Mouse (Mus musculus) stomach, embryonic 16.5 days (tissue): ENCODE data around the gene Amdhd2. TPM values are rescaled to one million over a fixed set of nuclear protein-coding genes. Genes with fewer than 3 reads are reported as not detected.

ENCODE experiments used
- ATAC-seq: fragments of 200-750 bp; cut with Nextera tagmentation; 2 replicates; pipeline ENCODE4 v1.8.0; 2017; ENCODE audit warnings: moderate number of reproducible peaks, moderate TSS enrichment; ENCODE audit not compliant: insufficient read depth, low FRiP score
- H3K27ac ChIP-seq: fragments of 300-500 bp; sonication (generic); 2 replicates; pipeline ENCODE4 v1.5.1; 2014; ENCODE audit warnings: low read length
- H3K27me3 ChIP-seq: fragments of 300-500 bp; sonication (generic); 2 replicates; pipeline ENCODE4 v1.6.1; 2014; ENCODE audit warnings: low read length, control low read depth, mixed read lengths; ENCODE audit not compliant: control insufficient read depth, insufficient read depth
- H3K36me3 ChIP-seq: fragments of 300-500 bp; sonication (generic); 2 replicates; pipeline ENCODE4 v1.6.1; 2014; ENCODE audit warnings: low read length; ENCODE audit not compliant: control insufficient read depth, insufficient read depth
- H3K4me1 ChIP-seq: fragments of 300-500 bp; sonication (generic); 2 replicates; pipeline ENCODE4 v1.6.1; 2014; ENCODE audit warnings: low read length, control low read depth, mixed read lengths; ENCODE audit not compliant: control insufficient read depth, insufficient read depth
- H3K4me2 ChIP-seq: fragments of 300-500 bp; sonication (generic); 2 replicates; pipeline ENCODE4 v1.6.1; 2014; ENCODE audit warnings: low read depth, low read length, mixed read lengths
- H3K4me3 ChIP-seq: fragments of 300-500 bp; sonication (generic); replicated peaks from 2 replicates; pipeline ENCODE4 v1.5.1; 2014; ENCODE audit warnings: mild to moderate bottlenecking, low read length
- H3K9ac ChIP-seq: fragments of 300-500 bp; sonication (generic); 2 replicates; pipeline ENCODE4 v1.6.1; 2014; ENCODE audit warnings: low read length
- H3K9me3 ChIP-seq: fragments of 300-500 bp; sonication (generic); replicated peaks from 2 replicates; pipeline ENCODE4 v1.6.1; 2016; ENCODE audit warnings: low read length, control low read depth; ENCODE audit not compliant: control insufficient read depth
- WGBS: fragments of 180-500 bp; shearing (Covaris S2); extraction: QIAGEN DNeasy Blood & Tissue Kit; methylation state at CpG from one replicate; pipeline ENCODE4 v1.1.7; 2014; 5-methylcytosine and 5-hydroxymethylcytosine counted together
- polyA plus RNA-seq: library from polyadenylated mRNA; unstranded; fragments of >200 nt; fragmentation: Nextera tagmentation; extraction: Ambion mirVana; gene quantifications from 2 replicates; pipeline ENCODE4 v1.2.1, GENCODE M21; 2015

The Amdhd2 gene
- polyA plus RNA-seq, 1 experiment from 2014 or later: 27.0 TPM

DNA sequence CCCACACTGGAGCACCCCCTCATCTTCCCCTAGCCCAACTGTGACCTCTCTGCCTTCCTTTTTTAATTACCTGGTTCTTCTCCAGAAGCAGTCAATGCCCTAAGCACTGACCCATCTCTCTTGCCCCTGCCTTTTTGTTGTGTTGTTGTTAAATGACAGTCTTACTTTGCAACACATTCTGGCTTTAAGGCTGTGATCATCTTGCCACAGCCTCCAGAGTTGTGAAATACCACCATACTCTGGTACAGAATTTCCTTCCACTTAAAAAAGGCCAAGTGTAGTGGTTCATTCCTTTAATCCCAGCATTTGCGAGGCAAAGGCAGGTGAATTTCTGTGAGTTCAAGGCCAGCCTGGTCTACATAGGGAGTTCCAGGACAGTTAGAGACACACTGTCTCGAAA, 27.4 kb upstream of the Amdhd2 start:
- Histone ChIP-seq H3K27me3 (no peaks in the 10 kb centered on the region), H3K27ac (no peak overlapping the region), H3K4me3 (no peak overlapping the region), H3K4me1 (no peaks in the 10 kb centered on the region), H3K36me3 (no peaks in the 10 kb centered on the region), H3K9me3 (no peaks in the 10 kb centered on the region), H3K9ac (no peak overlapping the region), H3K4me2 (no peak overlapping the region)
- WGBS: 82% methylated on average over 2 of the region's 2 CpGs
- ATAC-seq: no peak

DNA sequence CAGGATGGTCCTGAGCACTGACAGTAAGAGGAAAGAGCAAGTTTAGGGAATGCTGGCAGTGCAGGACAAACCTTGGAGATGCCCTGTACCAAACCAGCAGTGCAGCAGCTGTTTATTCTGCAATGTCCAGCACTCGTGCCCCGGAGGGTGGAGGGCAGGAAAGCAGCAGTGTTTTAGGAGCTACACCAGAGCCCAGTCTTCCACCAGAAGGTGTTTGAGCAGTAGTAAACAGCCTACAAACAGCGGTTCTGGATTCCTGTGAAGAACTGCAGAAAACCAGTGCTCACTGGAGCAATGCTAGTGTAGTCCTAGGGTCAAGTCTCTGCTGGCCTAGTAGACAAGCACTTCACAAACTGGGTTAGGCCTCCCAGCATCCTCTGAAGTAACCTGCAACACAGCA, 10.7 kb upstream of the Amdhd2 start:
- 78% methylated on average over 3 of the region's 3 CpGs for WGBS
- no peak for ATAC-seq
- no peak overlapping the region for H3K27ac ChIP-seq

DNA sequence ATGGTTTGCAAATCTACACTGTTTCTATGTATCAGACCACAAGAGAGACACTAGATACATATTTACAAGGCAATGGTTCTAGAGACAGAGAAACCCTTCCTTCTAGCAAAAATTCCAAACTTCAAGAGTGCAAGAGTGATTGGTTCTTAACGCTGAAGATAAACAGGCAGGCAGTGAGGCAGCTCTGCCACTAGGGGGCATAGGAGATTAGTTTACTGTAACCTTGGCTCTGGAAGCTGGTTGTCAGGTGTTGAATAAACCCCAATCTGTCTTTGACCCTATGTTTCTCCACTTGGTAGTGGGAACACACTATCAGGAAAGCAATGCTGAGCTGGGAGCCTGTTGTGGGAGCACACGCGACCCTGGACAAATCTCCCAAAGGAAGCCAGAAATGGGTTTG, 9.9 kb upstream of the Amdhd2 start:
- Histone ChIP-seq H3K9me3 (no peaks in the 10 kb centered on the region), H3K4me1 (peaks cover 5% of the 10 kb centered on the region; the same call in 1 of the 2 replicates), H3K27me3 (no peaks in the 10 kb centered on the region), H3K36me3 (no peaks in the 10 kb centered on the region), H3K27ac (no peak overlapping the region), H3K4me3 (no peak overlapping the region), H3K9ac (no peak overlapping the region), H3K4me2 (no peak overlapping the region)
- 3% methylated on average over 3 of the region's 3 CpGs for WGBS
- no peak for ATAC-seq

More for the DNA sequence above, 10.7 kb upstream of the Amdhd2 start:
- Histone ChIP-seq H3K4me3 (no peak overlapping the region), H3K9me3 (no peaks in the 10 kb centered on the region), H3K36me3 (no peaks in the 10 kb centered on the region), H3K27me3 (no peaks in the 10 kb centered on the region), H3K4me2 (no peak overlapping the region), H3K9ac (no peak overlapping the region), H3K4me1 (0 out of 2 replicates have a peak, but pooled peaks cover 5% of the 10 kb centered on the region)

DNA sequence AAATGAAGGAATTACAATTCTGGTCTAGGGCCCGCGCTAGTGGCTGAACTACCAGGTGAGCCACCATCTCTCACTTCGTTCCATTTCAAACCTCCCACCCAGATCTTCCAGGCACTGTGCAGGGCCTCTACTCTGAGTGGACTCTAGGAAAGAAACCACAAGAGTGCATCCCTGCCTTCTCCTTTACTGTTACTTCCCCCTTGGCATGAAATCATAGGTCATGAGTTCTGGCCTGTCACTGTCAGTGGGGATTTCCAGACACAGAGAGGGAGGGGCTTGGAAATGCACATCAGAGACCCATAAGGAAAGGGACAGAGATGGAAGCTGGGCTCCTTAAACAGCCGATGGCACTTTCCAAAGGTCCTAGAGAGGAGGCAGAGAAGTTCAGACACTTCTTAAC, 8.2 kb upstream of the Amdhd2 start:
- H3K27ac ChIP-seq: no peak overlapping the region
- H3K27me3 ChIP-seq: no peaks in the 10 kb centered on the region
- peaks cover 16% of the 10 kb centered on the region for H3K4me1 ChIP-seq
- ATAC-seq: no peak
- no peaks in the 10 kb centered on the region for H3K9me3 ChIP-seq
- no peak overlapping the region for H3K9ac ChIP-seq
- H3K4me3 ChIP-seq: no peak overlapping the region
- H3K36me3 ChIP-seq: no peaks in the 10 kb centered on the region
- WGBS: 80% methylated on average over 4 of the region's 4 CpGs
- H3K4me2 ChIP-seq: no peak overlapping the region

DNA sequence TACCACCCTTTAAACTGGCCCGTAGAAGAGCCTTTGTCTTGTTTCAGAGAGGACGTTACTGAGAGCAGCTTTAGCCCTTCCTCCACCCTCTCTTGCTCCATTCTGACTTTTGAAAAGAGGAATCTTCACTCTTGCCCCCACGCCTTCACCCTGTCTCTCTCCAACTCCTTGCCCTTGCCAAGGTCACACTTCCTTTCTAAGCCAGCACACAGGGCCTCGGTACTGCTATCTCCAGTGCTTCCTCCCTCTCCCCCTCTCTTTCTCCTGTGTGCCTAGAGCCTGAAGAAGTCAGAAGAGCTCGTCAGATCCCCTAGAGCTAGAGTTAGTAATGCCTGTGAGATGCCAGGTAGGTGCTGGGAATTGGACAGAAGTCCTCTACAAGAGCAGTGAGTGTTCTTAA, 7.2 kb upstream of the Amdhd2 start:
- Histone ChIP-seq H3K27ac (no peak overlapping the region), H3K4me1 (peaks cover 16% of the 10 kb centered on the region), H3K36me3 (no peaks in the 10 kb centered on the region), H3K9me3 (no peaks in the 10 kb centered on the region), H3K4me3 (no peak overlapping the region), H3K4me2 (no peak overlapping the region), H3K9ac (no peak overlapping the region; the same call in 1 of the 2 replicates), H3K27me3 (no peaks in the 10 kb centered on the region)
- ATAC-seq: no peak
- 74% methylated on average over 5 of the region's 5 CpGs for WGBS

DNA sequence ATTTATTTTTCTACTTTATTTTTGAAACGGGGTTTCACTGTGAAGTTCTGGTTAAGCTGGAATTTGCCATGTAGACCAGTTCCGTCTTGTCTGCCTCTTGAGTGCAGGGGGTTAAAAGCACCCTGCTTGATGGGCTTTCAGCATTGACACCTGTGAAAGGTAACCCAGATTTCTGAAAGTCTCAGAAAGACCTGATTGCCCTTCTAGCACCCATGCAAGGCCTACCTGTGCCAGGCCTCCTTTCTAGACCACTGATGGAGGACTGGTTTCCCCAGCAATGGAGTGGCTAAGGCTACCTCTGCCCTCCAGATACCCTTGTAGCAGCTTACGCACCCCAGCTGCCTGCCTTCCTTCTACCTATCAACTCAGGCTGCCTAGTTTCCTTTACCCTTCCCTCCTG, 6.6 kb upstream of the Amdhd2 start:
- H3K27me3 ChIP-seq: no peaks in the 10 kb centered on the region
- peak overlapping the region; percentile 97 for H3K27ac ChIP-seq
- H3K36me3 ChIP-seq: no peaks in the 10 kb centered on the region
- peak overlapping the region; percentile 63 for H3K4me2 ChIP-seq
- H3K4me1 ChIP-seq: peaks cover 19% of the 10 kb centered on the region
- H3K4me3 ChIP-seq: peak overlapping the region; percentile 97
- ATAC-seq: no peak
- H3K9me3 ChIP-seq: no peaks in the 10 kb centered on the region
- 56% methylated on average over 3 of the region's 3 CpGs for WGBS
- H3K9ac ChIP-seq: peak overlapping the region; percentile 96

DNA sequence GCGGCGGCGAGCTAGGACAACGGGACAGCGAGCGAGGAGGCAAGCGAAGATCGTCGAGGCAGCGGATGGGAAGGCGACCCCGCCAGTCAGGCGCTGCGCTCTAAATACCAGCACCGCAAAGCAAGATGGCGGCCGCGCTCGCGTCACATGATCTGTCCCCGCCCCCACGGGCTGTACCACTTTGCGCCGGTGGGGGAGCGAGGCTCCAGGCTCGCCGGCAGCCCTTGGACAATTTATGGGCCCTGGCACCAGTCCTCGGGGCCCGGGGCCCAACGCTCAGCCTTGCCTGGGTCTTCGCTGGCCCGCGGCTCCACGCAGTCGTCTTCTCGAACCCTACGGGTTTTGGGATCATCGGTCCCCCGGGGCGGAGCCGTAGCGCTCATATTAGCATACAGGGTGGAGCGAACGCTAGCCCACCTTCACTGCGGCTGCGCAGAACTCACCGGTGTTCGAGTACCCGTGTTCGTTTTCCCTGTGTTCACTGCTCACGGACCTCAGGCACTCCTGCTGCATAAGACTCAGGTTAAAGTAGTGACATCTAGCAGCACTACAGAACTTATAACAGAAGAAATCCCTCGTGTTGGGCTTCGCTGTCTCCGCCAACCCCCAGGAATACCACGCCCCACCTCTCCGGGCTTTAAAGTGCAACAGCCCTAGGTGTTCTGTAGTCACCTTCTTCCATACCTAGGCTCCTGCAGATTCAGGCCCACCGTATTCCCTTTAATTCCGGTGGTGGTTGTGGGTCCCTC, 5.9 kb upstream of the Amdhd2 start, which contains the start of gene Atp6v0c:
Gene Atp6v0c (minus strand): TSS at position 386 of the 749 bp plus-strand sequence.
- Histone ChIP-seq H3K9me3 (no peaks in the 10 kb centered on the region), H3K4me1 (peaks cover 24% of the 10 kb centered on the region), H3K4me3 (peak within 1 kb of the TSS; percentile 97), H3K36me3 (no peaks in the 10 kb centered on the region), H3K4me2 (peak within 1 kb of the TSS; percentile 77), H3K27me3 (no peaks in the 10 kb centered on the region), H3K27ac (peak within 1 kb of the TSS; percentile 97), H3K9ac (peak within 1 kb of the TSS; percentile 96)
- WGBS: under 1% methylated on average over 58 of the region's 58 CpGs
- ATAC-seq: peak; percentile 93

DNA sequence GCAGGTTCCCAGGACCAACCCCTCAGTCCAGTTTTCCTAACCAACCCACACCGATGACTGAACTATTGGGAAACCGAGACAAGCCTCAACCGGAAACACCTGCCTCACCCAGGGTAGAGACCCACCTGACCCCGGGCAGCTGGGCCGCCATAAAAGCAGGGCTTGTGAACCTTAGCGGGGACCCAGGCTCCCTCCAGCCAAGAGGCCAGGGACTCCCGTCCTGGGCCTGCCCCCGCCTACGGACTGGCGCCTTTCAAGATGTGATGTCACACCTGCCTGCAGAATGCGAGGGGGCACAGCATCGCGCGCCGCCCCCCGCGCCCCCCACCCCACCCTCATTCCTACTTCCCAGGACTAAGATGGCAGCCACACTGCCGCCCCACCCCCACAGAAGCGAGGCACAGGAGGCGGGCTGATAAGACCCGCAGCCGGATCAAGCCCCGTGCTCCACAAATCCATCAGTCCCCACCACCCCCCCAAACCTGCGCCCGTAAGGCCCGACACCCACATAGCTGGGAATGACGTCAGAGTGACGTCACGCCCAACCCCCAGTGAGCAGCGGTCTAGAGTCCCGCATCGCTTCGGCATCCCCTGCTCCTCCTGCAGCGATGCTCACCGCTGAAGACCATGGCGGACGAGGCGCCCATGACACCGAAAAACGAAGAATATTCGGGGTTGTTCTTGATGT, 5.2 kb upstream of the Amdhd2 start:
- peak; percentile 39 for ATAC-seq
- H3K4me3 ChIP-seq: peak overlapping the region; percentile 97
- peaks cover 24% of the 10 kb centered on the region for H3K4me1 ChIP-seq
- H3K36me3 ChIP-seq: no peaks in the 10 kb centered on the region
- no peaks in the 10 kb centered on the region for H3K9me3 ChIP-seq
- no peaks in the 10 kb centered on the region for H3K27me3 ChIP-seq
- peak overlapping the region; percentile 77 for H3K4me2 ChIP-seq
- H3K9ac ChIP-seq: peak overlapping the region; percentile 96
- H3K27ac ChIP-seq: peak overlapping the region; percentile 97
- WGBS: under 1% methylated on average over 41 of the region's 41 CpGs

DNA sequence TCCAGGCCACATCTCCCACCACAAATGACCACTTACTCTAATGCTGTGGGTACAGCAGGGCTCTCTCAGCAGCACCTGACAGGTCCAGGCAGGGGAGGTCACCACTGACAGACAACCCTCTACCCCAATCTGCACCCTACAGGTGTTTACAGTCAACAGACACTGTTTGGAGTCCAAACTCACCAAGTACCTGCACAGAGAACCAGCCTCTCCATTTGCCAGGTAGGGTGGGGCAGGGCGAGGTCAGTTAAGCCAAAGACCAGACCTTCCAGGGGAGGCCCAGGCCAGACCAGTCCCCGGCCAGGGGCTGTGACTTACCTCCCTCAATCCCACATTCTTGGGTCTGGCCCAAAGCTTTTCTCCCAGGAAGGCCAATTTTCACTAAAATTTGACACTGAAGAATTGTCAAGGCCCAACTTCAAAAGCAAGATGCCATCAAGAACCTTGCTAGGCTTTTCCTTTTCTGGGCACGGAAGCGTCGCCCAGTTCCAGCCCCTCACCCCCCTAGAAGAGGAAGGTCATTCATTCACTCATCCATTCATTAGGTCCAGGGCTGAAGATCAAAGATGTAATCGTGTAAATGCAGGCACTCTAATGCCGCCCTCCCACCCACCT, 4.4 kb upstream of the Amdhd2 start:
- H3K27ac ChIP-seq: peak overlapping the region; percentile 97
- no peaks in the 10 kb centered on the region for H3K36me3 ChIP-seq
- no peaks in the 10 kb centered on the region for H3K9me3 ChIP-seq
- H3K4me3 ChIP-seq: peak overlapping the region; percentile 97
- peak overlapping the region; percentile 96 for H3K9ac ChIP-seq
- no peaks in the 10 kb centered on the region for H3K27me3 ChIP-seq
- no peak for ATAC-seq
- peaks cover 26% of the 10 kb centered on the region for H3K4me1 ChIP-seq
- 42% methylated on average over 7 of the region's 7 CpGs for WGBS
- H3K4me2 ChIP-seq: peak overlapping the region; percentile 77
